ENCODE assay signal across 8 mouse cellular contexts in the genomic region with DNA sequence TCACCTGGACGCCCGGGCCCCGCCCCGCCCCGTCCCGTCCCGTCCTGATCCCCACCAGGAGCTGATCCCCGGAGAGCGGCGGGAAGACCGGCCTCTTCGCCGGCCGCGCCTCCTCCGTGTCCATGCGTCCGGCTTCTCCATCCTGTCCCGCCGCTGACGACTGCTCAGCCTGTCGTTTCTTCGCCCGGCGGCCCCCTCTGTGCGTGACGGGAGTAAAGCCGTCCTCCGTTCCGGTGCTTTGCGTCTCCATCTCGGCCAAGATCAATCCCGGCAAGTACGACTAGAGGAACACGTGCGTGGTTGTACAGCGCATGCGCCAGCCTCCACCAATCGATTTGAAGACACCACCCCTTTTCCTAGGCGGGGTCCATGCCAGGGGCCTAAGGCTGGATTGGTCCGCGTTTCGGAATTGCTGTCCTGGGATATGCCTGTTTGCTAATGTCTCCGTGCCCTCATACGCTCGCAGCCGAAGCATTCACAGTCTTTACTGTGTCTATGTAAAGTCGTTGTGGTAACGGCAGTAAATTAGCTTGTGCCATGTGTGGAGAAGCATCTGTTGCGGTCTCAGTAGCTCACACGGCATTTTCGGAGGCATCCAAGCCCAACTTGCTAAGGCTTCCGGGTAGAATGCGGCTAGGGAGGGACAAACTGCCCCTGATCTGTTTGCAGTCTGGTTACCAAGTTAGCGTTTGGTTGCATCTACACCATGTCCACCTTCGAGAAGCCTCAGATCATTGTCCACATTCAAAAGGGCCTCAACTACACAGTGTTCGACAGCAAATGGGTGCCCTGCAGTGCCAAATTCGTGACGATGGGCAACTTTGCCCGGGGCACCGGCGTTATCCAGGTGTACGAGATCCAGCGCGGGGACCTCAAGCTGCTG. TPM values are rescaled to one million over a fixed set of nuclear protein-coding genes. Genes with fewer than 3 reads are reported as not detected.
DNase-seq lines count a peak whose midpoint lies in the region; ATAC-seq and TF ChIP-seq lines count a peak whose summit lies in the region.

A gene (minus strand): TSS at position 311 of the 883 bp plus-strand sequence.

- ATAC-seq in heart, embryonic 15.5 days (replicated peaks; ENCODE audit: insufficient number of reproducible peaks, insufficient read depth, low FRiP score, low read depth): peak; percentile 97
- ATAC-seq in liver, embryonic 14.5 days (ENCODE audit: insufficient read depth): peak; percentile 98
- peak; percentile 98 for ATAC-seq in neural tube, embryonic 11.5 days (ENCODE audit: insufficient read depth, low FRiP score, low TSS enrichment)
- peak; percentile 99 for ATAC-seq in stomach, postnatal 0 days (ENCODE audit: low FRiP score, low TSS enrichment)

- peak; percentile 80 for TF ChIP-seq EP300 in liver, embryonic 14.5 days (IDR thresholded peaks at IDR 0.05; ENCODE audit: low read depth)
- peak; percentile 92 for TF ChIP-seq EP300 in stomach, postnatal 0 days (optimal IDR thresholded peaks at IDR 0.05)

- peaks cover 21% of the 10 kb centered on the region for H3K4me1 ChIP-seq in forebrain, embryonic 10.5 days
- H3K4me1 ChIP-seq in heart, embryonic 15.5 days (replicated peaks): peaks cover 20% of the 10 kb centered on the region
- peaks cover 10 to 15% of the 10 kb centered on the region in 2 experiments for H3K4me1 ChIP-seq in liver, embryonic 14.5 days (replicated peaks; ENCODE audit: control insufficient read depth in 2 of 2, insufficient read depth in 2 of 2, low read length in 1 of 2)
- no peaks in the 10 kb centered on the region for H3K4me1 ChIP-seq in neural tube, embryonic 11.5 days (ENCODE audit: control insufficient read depth, insufficient read depth, low read length)
- H3K4me1 ChIP-seq in stomach, postnatal 0 days (replicated peaks; ENCODE audit: control insufficient read depth, insufficient read depth): no peaks in the 10 kb centered on the region; the same call in none of the 2 replicates

- peak within 1 kb of the TSS; percentile 77 for H3K4me2 ChIP-seq in heart, embryonic 15.5 days
- peak within 1 kb of the TSS; percentile 89 for H3K4me2 ChIP-seq in liver, embryonic 14.5 days (ENCODE audit: low read depth)
- peak within 1 kb of the TSS; percentile 70 for H3K4me2 ChIP-seq in neural tube, embryonic 11.5 days (ENCODE audit: low read depth)
- H3K4me2 ChIP-seq in stomach, postnatal 0 days (replicated peaks; ENCODE audit: low read depth): peak within 1 kb of the TSS; percentile 71

- no peak for TF ChIP-seq CTCF in liver, embryonic 14.5 days (IDR thresholded peaks at IDR 0.05; ENCODE audit: low read depth)
- TF ChIP-seq CTCF in stomach, postnatal 0 days (IDR thresholded peaks at IDR 0.05; ENCODE audit: low read depth): no peak

- peak within 1 kb of the TSS; percentile 67 for H3K9ac ChIP-seq in heart, embryonic 15.5 days
- peak within 1 kb of the TSS; percentile 85 for H3K9ac ChIP-seq in liver, embryonic 14.5 days (replicated peaks)
- peak within 1 kb of the TSS; percentile 77 for H3K9ac ChIP-seq in neural tube, embryonic 11.5 days (ENCODE audit: low read length)
- H3K9ac ChIP-seq in stomach, postnatal 0 days (ENCODE audit: low read length): peak within 1 kb of the TSS; percentile 85

- H3K36me3 ChIP-seq in forebrain, embryonic 10.5 days (replicated peaks): peaks cover 24% of the 10 kb centered on the region
- H3K36me3 ChIP-seq in heart, embryonic 15.5 days: peaks cover 16% of the 10 kb centered on the region
- peaks cover 11% of the 10 kb centered on the region for H3K36me3 ChIP-seq in liver, embryonic 14.5 days (replicated peaks; ENCODE audit: control insufficient read depth, insufficient read depth, low read depth)
- H3K36me3 ChIP-seq in neural tube, embryonic 11.5 days (ENCODE audit: control insufficient read depth, insufficient read depth, low read length): no peaks in the 10 kb centered on the region
- no peaks in the 10 kb centered on the region for H3K36me3 ChIP-seq in stomach, postnatal 0 days (ENCODE audit: control insufficient read depth, insufficient read depth, low read length)

- H3K4me3 ChIP-seq in forebrain, embryonic 10.5 days: peak within 1 kb of the TSS; percentile 93
- H3K4me3 ChIP-seq in heart, embryonic 15.5 days: peak within 1 kb of the TSS; percentile 92
- peak within 1 kb of the TSS; percentile 92 to 98 for H3K4me3 ChIP-seq in liver, embryonic 14.5 days (ENCODE audit: insufficient read depth in 1 of 2, low read depth in 2 of 2, low read length in 2 of 2)
- peak within 1 kb of the TSS; percentile 88 for H3K4me3 ChIP-seq in neural tube, embryonic 11.5 days (ENCODE audit: low read depth, low read length)
- H3K4me3 ChIP-seq in stomach, postnatal 0 days (ENCODE audit: low read depth, low read length): peak within 1 kb of the TSS; percentile 90

- no peaks in the 10 kb centered on the region for H3K27me3 ChIP-seq in forebrain, embryonic 10.5 days (ENCODE audit: poor library complexity, severe bottlenecking)
- H3K27me3 ChIP-seq in heart, embryonic 15.5 days: no peaks in the 10 kb centered on the region
- H3K27me3 ChIP-seq in liver, embryonic 14.5 days (ENCODE audit: control insufficient read depth, insufficient read depth, low read length): no peaks in the 10 kb centered on the region
- no peaks in the 10 kb centered on the region for H3K27me3 ChIP-seq in neural tube, embryonic 11.5 days (ENCODE audit: control insufficient read depth, insufficient read depth, low read length)
- no peaks in the 10 kb centered on the region for H3K27me3 ChIP-seq in stomach, postnatal 0 days (ENCODE audit: control insufficient read depth, insufficient read depth, low read length)

- H3K27ac ChIP-seq in forebrain, embryonic 10.5 days: peak within 1 kb of the TSS; percentile 94
- H3K27ac ChIP-seq in heart, embryonic 15.5 days: peak within 1 kb of the TSS; percentile 82
- peak within 1 kb of the TSS; percentile 64 for H3K27ac ChIP-seq in liver, embryonic 14.5 days
- peak within 1 kb of the TSS; percentile 47 for H3K27ac ChIP-seq in neural tube, embryonic 11.5 days (ENCODE audit: low read depth, low read length)
- H3K27ac ChIP-seq in stomach, postnatal 0 days (replicated peaks): peak within 1 kb of the TSS; percentile 83

- WGBS in forebrain, embryonic 10.5 days: under 1% methylated on average over 65 of the region's 65 CpGs
- WGBS in heart, embryonic 15.5 days: under 1% methylated on average over 65 of the region's 65 CpGs
- WGBS in liver, embryonic 14.5 days (ENCODE audit: insufficient replicate concordance): under 1% methylated on average over 65 of the region's 65 CpGs
- WGBS in neural tube, embryonic 11.5 days: under 1% methylated on average over 64 of the region's 65 CpGs
- WGBS in stomach, postnatal 0 days: under 1% methylated on average over 65 of the region's 65 CpGs

- peak; percentile 90 to 93 for DNase-seq in CD8-positive naive resting alpha-beta T cell, adult 2 months (ENCODE audit: low read depth in 2 of 2, low spot score in 2 of 2)
- DNase-seq in c-Kit-positive CD71-negative TER-119-negative erythroid progenitor cells, embryonic 14.5 days (ENCODE audit: low read depth): peak; percentile 89
- DNase-seq in forebrain, embryonic 10.5 days (ENCODE audit: extremely low spot score, low spot score): peak; percentile 94
- DNase-seq in kidney, postnatal 25 days: peak; percentile 98 to 99
- DNase-seq in liver, embryonic 14.5 days (ENCODE audit: low read depth in 3 of 3, low spot score in 3 of 3): peak; percentile 93 to 95 (median 94)
- peak; percentile 94 for DNase-seq in neural tube, embryonic 11.5 days (ENCODE audit: low spot score)
- DNase-seq in stomach, postnatal 0 days (ENCODE audit: low spot score): peak; percentile 94

- H3K9me3 ChIP-seq in forebrain, embryonic 10.5 days: no peaks in the 10 kb centered on the region
- no peaks in the 10 kb centered on the region for H3K9me3 ChIP-seq in heart, embryonic 15.5 days (replicated peaks)
- H3K9me3 ChIP-seq in liver, embryonic 14.5 days (ENCODE audit: control insufficient read depth, low read length): no peaks in the 10 kb centered on the region
- H3K9me3 ChIP-seq in neural tube, embryonic 11.5 days (ENCODE audit: control insufficient read depth, low read length): no peaks in the 10 kb centered on the region
- no peaks in the 10 kb centered on the region for H3K9me3 ChIP-seq in stomach, postnatal 0 days (ENCODE audit: control insufficient read depth, low read length)

RNA-seq across cellular contexts. Expression of the gene that starts here (rescaled TPM):
- 127 and 129 TPM in 2 replicates for polyA plus RNA-seq in forebrain, embryonic 10.5 days (2016; fragmentation: Nextera tagmentation; extraction: Ambion mirVana)
- polyA plus RNA-seq in heart, embryonic 15.5 days (2015; fragmentation: Nextera tagmentation; extraction: Ambion mirVana): 44.3 and 47.1 TPM in 2 replicates
- polyA plus RNA-seq in liver, embryonic 14.5 days (2012; rRNA removed): 7.3 and 10.9 TPM in 2 replicates
- polyA plus RNA-seq in liver, embryonic 14.5 days (2014; fragmentation: Nextera tagmentation; extraction: Ambion mirVana): 45.5 and 48.0 TPM in 2 replicates
- polyA plus RNA-seq in neural tube, embryonic 11.5 days (2014; fragmentation: Nextera tagmentation; extraction: Ambion mirVana): 90.5 and 96.5 TPM in 2 replicates
- 60.4 and 61.2 TPM in 2 replicates for polyA plus RNA-seq in stomach, postnatal 0 days (2015; fragmentation: Nextera tagmentation; extraction: Ambion mirVana)

Comparison
In these comparisons a context has a peak if more than half of its experiments do, and no peak if none do; other contexts are left out.
1. Peak in every context shown above with its lines: DNase-seq, ATAC-seq, H3K4me3 ChIP-seq and H3K27ac ChIP-seq.